ENCODE assay signal across 29 mouse cellular contexts in the genomic region with DNA sequence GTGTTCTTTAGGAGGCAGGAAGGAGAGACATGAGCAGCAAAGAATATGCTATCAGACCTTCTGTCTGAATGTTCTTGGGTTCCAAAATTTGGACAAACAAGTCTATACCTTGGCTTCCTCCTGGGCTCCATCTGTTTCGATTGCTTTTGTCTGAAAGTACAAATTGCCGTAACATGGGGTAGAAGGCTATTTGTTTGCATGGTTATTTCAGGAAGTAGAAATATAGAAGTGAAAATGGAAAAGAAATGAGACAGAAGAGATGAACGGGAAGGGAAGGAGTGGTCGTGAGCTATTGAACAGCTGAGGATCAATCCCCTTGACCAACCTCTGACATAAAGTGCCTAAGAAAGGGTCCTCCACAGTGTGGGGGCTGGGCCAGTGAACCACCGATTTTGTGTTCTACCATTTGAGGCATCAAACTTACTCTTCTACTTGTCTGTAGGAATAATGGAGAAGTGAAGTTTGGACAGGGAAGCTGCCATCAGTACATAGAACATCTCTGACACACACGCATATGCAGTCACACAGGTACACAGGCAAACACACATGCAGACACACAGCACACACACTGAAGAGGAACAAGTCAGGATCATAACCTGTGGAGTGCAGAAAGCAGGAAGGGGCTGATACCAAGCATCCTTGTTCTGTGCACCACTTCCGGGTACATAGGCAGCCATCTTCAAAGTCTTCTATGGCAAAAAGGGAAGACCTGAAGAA. TPM values are rescaled to one million over a fixed set of nuclear protein-coding genes. Genes with fewer than 3 reads are reported as not detected.
DNase-seq lines count a peak whose midpoint lies in the region; ATAC-seq lines count a peak whose summit lies in the region.
"Had no signal": no experiment of that assay in that cellular context is flagged by ENCODE, and none has a peak within 500 bp of the region (broad histone marks: within the 10 kb centered on the region; RNA-seq: fewer than 3 reads in every experiment).

No protein-coding gene starts in this region.

- no peak overlapping the region for H3K4me3 ChIP-seq in midbrain, embryonic 11.5 days (ENCODE audit: low read depth, low read length)
- H3K4me3 ChIP-seq in midbrain, embryonic 13.5 days (replicated peaks): no peak overlapping the region
- H3K4me3 ChIP-seq in megakaryocyte, embryonic 14.5 days (replicated peaks): peak overlapping the region; percentile 46
- H3K4me3 ChIP-seq: embryonic facial prominence, embryonic 12.5 days; forebrain, embryonic 10.5 days; forebrain, embryonic 13.5 days; gastrocnemius, adult 2 months; heart, embryonic 12.5 days; heart, embryonic 15.5 days; hindbrain, embryonic 10.5 days; hindbrain, embryonic 13.5 days had no signal

- H3K36me3 ChIP-seq in midbrain, embryonic 11.5 days (ENCODE audit: control insufficient read depth, insufficient read depth, low read length): no peaks in the 10 kb centered on the region
- no peaks in the 10 kb centered on the region for H3K36me3 ChIP-seq in midbrain, embryonic 13.5 days
- H3K36me3 ChIP-seq in megakaryocyte, embryonic 14.5 days (replicated peaks; ENCODE audit: low read length): peaks cover 7% of the 10 kb centered on the region
- H3K36me3 ChIP-seq in splenic B cell, adult 2 months (ENCODE audit: control insufficient read depth, insufficient read depth, low read length, poor library complexity, severe bottlenecking): no peaks in the 10 kb centered on the region
- H3K36me3 ChIP-seq: embryonic facial prominence, embryonic 12.5 days; forebrain, embryonic 10.5 days; G1E; heart, embryonic 12.5 days; heart, embryonic 15.5 days; hindbrain, embryonic 10.5 days; hindbrain, embryonic 13.5 days had no signal

- no peak for ATAC-seq in midbrain, embryonic 11.5 days (ENCODE audit: low FRiP score)
- ATAC-seq in midbrain, embryonic 13.5 days: no peak
- ATAC-seq in common myeloid progenitor, adult 5-6 weeks (replicated peaks; ENCODE audit: low read depth, poor library complexity, severe bottlenecking): peak; percentile 59
- ATAC-seq: forebrain, embryonic 13.5 days; forebrain, embryonic 16.5 days; hindbrain, embryonic 16.5 days; Patski had no signal

- H3K9me3 ChIP-seq in midbrain, embryonic 11.5 days (ENCODE audit: control insufficient read depth, low read length): no peaks in the 10 kb centered on the region
- no peaks in the 10 kb centered on the region for H3K9me3 ChIP-seq in midbrain, embryonic 13.5 days
- H3K9me3 ChIP-seq in megakaryocyte, embryonic 14.5 days: peaks cover 18% of the 10 kb centered on the region
- H3K9me3 ChIP-seq: embryonic facial prominence, embryonic 12.5 days; forebrain, embryonic 10.5 days; forebrain, embryonic 13.5 days; G1E; heart, embryonic 15.5 days; hindbrain, embryonic 13.5 days had no signal

- DNase-seq in midbrain, embryonic 11.5 days (ENCODE audit: low spot score, missing footprints): peak; percentile 39
- DNase-seq in splenic B cell, adult 2 months (ENCODE audit: low read depth, low spot score): peak; percentile 7
- no peak for DNase-seq in embryo, embryonic 10.5 days (ENCODE audit: low spot score)
- DNase-seq in kidney, adult 9 months: no peak
- DNase-seq in gastrocnemius, adult 18-20 months (ENCODE audit: low spot score): no peak
- DNase-seq: adrenal gland, postnatal 14 days; cerebellum, adult 11 months; cerebellum, adult 2 months; cerebellum, adult 9-11 months; cerebellum, postnatal 25 days; gastrocnemius, adult 2 months; gastrocnemius, postnatal 14 days; heart, adult 18-20 months; heart, postnatal 10 days; heart, postnatal 36 days had no signal

- no peaks in the 10 kb centered on the region for H3K4me1 ChIP-seq in midbrain, embryonic 11.5 days (ENCODE audit: control insufficient read depth, insufficient read depth, low read length)
- 0 out of 2 replicates have a peak, but pooled peaks cover 2% of the 10 kb centered on the region for H3K4me1 ChIP-seq in midbrain, embryonic 13.5 days (replicated peaks)
- peaks cover 15% of the 10 kb centered on the region for H3K4me1 ChIP-seq in megakaryocyte, embryonic 14.5 days
- H3K4me1 ChIP-seq: embryonic facial prominence, embryonic 12.5 days; forebrain, embryonic 13.5 days; hindbrain, embryonic 13.5 days had no signal

- H3K27me3 ChIP-seq in midbrain, embryonic 11.5 days (ENCODE audit: control insufficient read depth, insufficient read depth, low read length): no peaks in the 10 kb centered on the region
- H3K27me3 ChIP-seq in midbrain, embryonic 13.5 days: no peaks in the 10 kb centered on the region
- H3K27me3 ChIP-seq in megakaryocyte, embryonic 14.5 days (replicated peaks): no peaks in the 10 kb centered on the region
- no peaks in the 10 kb centered on the region for H3K27me3 ChIP-seq in splenic B cell, adult 2 months (ENCODE audit: control insufficient read depth, insufficient read depth, low read length, poor library complexity, severe bottlenecking)
- H3K27me3 ChIP-seq: embryonic facial prominence, embryonic 12.5 days; forebrain, embryonic 13.5 days; heart, embryonic 12.5 days; heart, embryonic 15.5 days; hindbrain, embryonic 13.5 days; Patski had no signal

- H3K9ac ChIP-seq in midbrain, embryonic 11.5 days (ENCODE audit: low read length): no peak overlapping the region
- no peak overlapping the region for H3K9ac ChIP-seq in midbrain, embryonic 13.5 days (replicated peaks)
- H3K9ac ChIP-seq: embryonic facial prominence, embryonic 12.5 days; forebrain, embryonic 13.5 days; heart, embryonic 12.5 days; heart, embryonic 15.5 days; hindbrain, embryonic 13.5 days had no signal

- H3K27ac ChIP-seq in midbrain, embryonic 11.5 days (ENCODE audit: low read depth, low read length): no peak overlapping the region
- no peak overlapping the region for H3K27ac ChIP-seq in midbrain, embryonic 13.5 days
- H3K27ac ChIP-seq: embryonic facial prominence, embryonic 12.5 days; forebrain, embryonic 10.5 days; forebrain, embryonic 13.5 days; gastrocnemius, adult 2 months; heart, embryonic 15.5 days; hindbrain, embryonic 10.5 days; hindbrain, embryonic 13.5 days had no signal

- 95% methylated on average over 7 of the region's 7 CpGs for WGBS in midbrain, embryonic 11.5 days
- WGBS in midbrain, embryonic 13.5 days: 92% methylated on average over 7 of the region's 7 CpGs

- H3K4me2 ChIP-seq in midbrain, embryonic 11.5 days: no peak overlapping the region
- no peak overlapping the region for H3K4me2 ChIP-seq in midbrain, embryonic 13.5 days (replicated peaks)
- H3K4me2 ChIP-seq: embryonic facial prominence, embryonic 12.5 days; forebrain, embryonic 13.5 days; heart, embryonic 12.5 days; heart, embryonic 15.5 days; hindbrain, embryonic 13.5 days had no signal

RNA-seq across cellular contexts. Expression of gene Med12l, which starts 27.6 kb away (rescaled TPM):
- polyA plus RNA-seq in midbrain, embryonic 11.5 days (2014; fragmentation: Nextera tagmentation; extraction: Ambion mirVana): 2.9 and 3.3 TPM in 2 replicates
- polyA plus RNA-seq in midbrain, embryonic 13.5 days (2015; fragmentation: Nextera tagmentation; extraction: Ambion mirVana): 4.0 and 4.4 TPM in 2 replicates
- total RNA-seq in common myeloid progenitor, adult 5-6 weeks (2017): 11.3 and 12.6 TPM in 2 replicates
- 12.6 and 12.7 TPM in 2 replicates for polyA plus RNA-seq in megakaryocyte, embryonic 14.5 days (2012; ENCODE audit: insufficient read depth, low replicate concordance)
- under 1 TPM; 0.27 to 0.45 TPM for total RNA-seq in gastrocnemius, adult 18-20 months (2021)
- polyA plus RNA-seq: G1E had no signal

Comparison
In these comparisons a context has a peak if more than half of its experiments do, and no peak if none do; other contexts are left out.
1. DNase-seq: peak in midbrain, embryonic 11.5 days (single experiment) and splenic B cell, adult 2 months (single experiment); none in embryo, embryonic 10.5 days (single experiment), kidney, adult 9 months (single experiment) and gastrocnemius, adult 18-20 months (single experiment).